In the genomic region with DNA sequence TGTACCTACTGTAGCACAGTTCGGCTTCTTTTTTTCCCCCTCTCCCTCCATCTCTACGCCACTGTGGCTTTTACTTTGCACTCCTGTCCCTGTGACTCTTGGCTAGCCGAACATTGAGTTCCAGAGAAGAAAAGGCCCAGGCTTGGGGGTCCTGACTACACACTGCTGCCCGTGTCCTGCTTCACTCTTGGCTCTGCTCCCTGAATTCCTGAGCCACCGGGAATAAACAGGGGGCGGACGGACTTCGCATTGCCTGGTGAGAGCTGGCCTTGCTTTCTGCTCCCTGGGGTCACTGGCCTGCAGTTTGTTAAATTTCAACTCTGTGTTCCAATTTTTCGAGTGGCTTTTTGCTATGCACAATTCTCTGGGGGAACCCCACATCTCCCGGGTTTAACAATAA, we compare ENCODE assay signal across 8 mouse cellular contexts. TPM values are rescaled to one million over a fixed set of nuclear protein-coding genes. Genes with fewer than 3 reads are reported as not detected.
DNase-seq lines count a peak whose midpoint lies in the region; ATAC-seq and TF ChIP-seq lines count a peak whose summit lies in the region.

No protein-coding gene starts in this region.

- TF ChIP-seq CTCF in kidney, postnatal 0 days (IDR thresholded peaks at IDR 0.05; ENCODE audit: low read depth) = no peak

- H3K27me3 ChIP-seq in heart, embryonic 14.5 days (ENCODE audit: control insufficient read depth, insufficient read depth, low read length) = no peaks in the 10 kb centered on the region
- H3K27me3 ChIP-seq in kidney, postnatal 0 days (ENCODE audit: insufficient read depth, low read length) = no peaks in the 10 kb centered on the region
- H3K27me3 ChIP-seq in midbrain, embryonic 13.5 days = peaks cover 32% of the 10 kb centered on the region

- peak overlapping the region; percentile 56 to 83 for H3K27ac ChIP-seq in heart, embryonic 14.5 days (replicated peaks in 1 of 2; ENCODE audit: control insufficient read depth in 1 of 2, insufficient read depth in 1 of 2, low read depth in 2 of 2, low read length in 2 of 2)
- H3K27ac ChIP-seq in kidney, postnatal 0 days = peak overlapping the region; percentile 93
- H3K27ac ChIP-seq in midbrain, embryonic 13.5 days = peak overlapping the region; percentile 3; the same call in 1 of the 2 replicates

- no peaks in the 10 kb centered on the region for H3K9me3 ChIP-seq in heart, embryonic 14.5 days (ENCODE audit: control insufficient read depth, low read length)
- no peaks in the 10 kb centered on the region for H3K9me3 ChIP-seq in kidney, postnatal 0 days (replicated peaks; ENCODE audit: low read length)
- no peaks in the 10 kb centered on the region for H3K9me3 ChIP-seq in midbrain, embryonic 13.5 days

- DNase-seq in cerebellum, postnatal 25 days = peak; percentile 34 to 44
- DNase-seq in cerebellum, adult 11 months = no peak
- DNase-seq in kidney, postnatal 0 days (ENCODE audit: low spot score) = peak; percentile 82
- DNase-seq in adipocyte (ENCODE audit: low spot score) = no peak
- DNase-seq in frontal cortex, postnatal 36 days (ENCODE audit: low spot score in 2 of 2) = no peak
- no peak for DNase-seq in gastrocnemius, adult 8-10 months (ENCODE audit: low spot score in 2 of 2)

- H3K4me3 ChIP-seq in heart, embryonic 14.5 days (ENCODE audit: control insufficient read depth in 1 of 2, insufficient read depth in 1 of 2, low read depth in 1 of 2, low read length in 2 of 2) = no peak overlapping the region
- no peak overlapping the region for H3K4me3 ChIP-seq in kidney, postnatal 0 days (replicated peaks; ENCODE audit: low read depth, low read length)
- no peak overlapping the region for H3K4me3 ChIP-seq in midbrain, embryonic 13.5 days (replicated peaks)

- peak overlapping the region; percentile 55; the same call in 1 of the 2 replicates for H3K9ac ChIP-seq in heart, embryonic 14.5 days (ENCODE audit: low read length)
- 0 out of 2 replicates have a peak overlapping the region, but pooled peaks have one; percentile 27 for H3K9ac ChIP-seq in kidney, postnatal 0 days (ENCODE audit: low read depth, low read length)
- H3K9ac ChIP-seq in midbrain, embryonic 13.5 days (replicated peaks) = no peak overlapping the region

- ATAC-seq in heart, embryonic 14.5 days (ENCODE audit: insufficient number of reproducible peaks, insufficient read depth, low FRiP score, low read depth) = no peak; the same call in 1 of the 2 replicates
- no peak for ATAC-seq in kidney, postnatal 0 days (replicated peaks; ENCODE audit: low FRiP score, low read depth)
- no peak for ATAC-seq in midbrain, embryonic 13.5 days

- no peaks in the 10 kb centered on the region for H3K36me3 ChIP-seq in heart, embryonic 14.5 days (ENCODE audit: control insufficient read depth, insufficient read depth, low read length)
- H3K36me3 ChIP-seq in kidney, postnatal 0 days (ENCODE audit: insufficient read depth, low read length) = no peaks in the 10 kb centered on the region
- no peaks in the 10 kb centered on the region for H3K36me3 ChIP-seq in midbrain, embryonic 13.5 days

- peak overlapping the region; percentile 39 for H3K4me2 ChIP-seq in heart, embryonic 14.5 days (ENCODE audit: low read length)
- H3K4me2 ChIP-seq in kidney, postnatal 0 days (ENCODE audit: low read length) = 0 out of 2 replicates have a peak overlapping the region, but pooled peaks have one; percentile 16
- no peak overlapping the region for H3K4me2 ChIP-seq in midbrain, embryonic 13.5 days (replicated peaks)

- WGBS in heart, embryonic 14.5 days = 10% methylated on average over 10 of the region's 10 CpGs
- 21% methylated on average over 10 of the region's 10 CpGs for WGBS in kidney, postnatal 0 days
- 32% methylated on average over 10 of the region's 10 CpGs for WGBS in midbrain, embryonic 13.5 days

- H3K4me1 ChIP-seq in heart, embryonic 14.5 days (ENCODE audit: control insufficient read depth in 2 of 2, insufficient read depth in 2 of 2, low read length in 2 of 2) = peaks cover 22 to 25% of the 10 kb centered on the region in 2 experiments
- H3K4me1 ChIP-seq in kidney, postnatal 0 days (replicated peaks; ENCODE audit: insufficient read depth, low read length) = peaks cover 31% of the 10 kb centered on the region
- peaks cover 5% of the 10 kb centered on the region for H3K4me1 ChIP-seq in midbrain, embryonic 13.5 days (replicated peaks)

RNA-seq across cellular contexts. Expression of gene Abca4, which starts 30.1 kb away (rescaled TPM):
- polyA plus RNA-seq in heart, embryonic 14.5 days (2014; fragmentation: Nextera tagmentation; extraction: Ambion mirVana) = 3.6 and 3.9 TPM in 2 replicates
- 1.0 and 1.2 TPM in 2 replicates for polyA plus RNA-seq in kidney, postnatal 0 days (2015; fragmentation: Nextera tagmentation; extraction: Ambion mirVana)
- 0.49 and 1.3 TPM in 2 replicates for polyA plus RNA-seq in midbrain, embryonic 13.5 days (2015; fragmentation: Nextera tagmentation; extraction: Ambion mirVana)
- total RNA-seq in gastrocnemius, adult 8-10 months (2022) = under 1 TPM; 0.47 to 0.99 (median 0.56) TPM

Comparison
In these comparisons a context has a peak if more than half of its experiments do, and no peak if none do; other contexts are left out.
1. DNase-seq: peak in cerebellum, postnatal 25 days (2 of 2) and kidney, postnatal 0 days (single experiment); none in cerebellum, adult 11 months (single experiment), adipocyte (single experiment), frontal cortex, postnatal 36 days (0 of 2) and gastrocnemius, adult 8-10 months (0 of 2).
2. H3K27ac ChIP-seq: peak in every context shown above with its lines; median percentile 93 in kidney, postnatal 0 days; 70 in heart, embryonic 14.5 days; 3 in midbrain, embryonic 13.5 days.